Mouse (Mus musculus): ENCODE measurements around the gene Akap13. TPM values are rescaled to one million over a fixed set of nuclear protein-coding genes. Genes with fewer than 3 reads are reported as not detected.

Akap13 gene
- polyA plus RNA-seq, 1 experiment from 2014 or later, result 19.4 TPM

- Histone ChIP-seq H3K27me3 (no peaks in the 10 kb centered on the region), H3K27ac (no peak overlapping the region), H3K36me3 (no peaks in the 10 kb centered on the region), H3K9ac (no peak overlapping the region), H3K9me3 (no peaks in the 10 kb centered on the region), H3K4me1 (replicated peaks) (no peaks in the 10 kb centered on the region), H3K4me3 (no peak overlapping the region), H3K4me2 (no peak overlapping the region)
- WGBS, result 84% methylated on average over 3 of the region's 3 CpGs
- ATAC-seq (ENCODE audit: low FRiP score), result no peak
Observed at GRCm38 (mm10) chr7:75618699-75619098, 163.4 kb downstream of the Akap13 start.

GRCm38 (mm10) chr7:75619875-75620274 lies 164.5 kb downstream of the Akap13 start:
- WGBS, result 79% methylated on average over 6 of the region's 6 CpGs
- no peaks in the 10 kb centered on the region for H3K9me3 ChIP-seq
- no peak for ATAC-seq (ENCODE audit: low FRiP score)
- no peak overlapping the region for H3K9ac ChIP-seq
- no peak overlapping the region for H3K4me3 ChIP-seq
- H3K4me1 ChIP-seq (replicated peaks), result no peaks in the 10 kb centered on the region
- no peak overlapping the region for H3K27ac ChIP-seq
- H3K36me3 ChIP-seq, result no peaks in the 10 kb centered on the region
- H3K27me3 ChIP-seq, result no peaks in the 10 kb centered on the region
- H3K4me2 ChIP-seq, result no peak overlapping the region

- 84% methylated on average over 3 of the region's 3 CpGs for WGBS
- Histone ChIP-seq H3K4me1 (replicated peaks) (no peaks in the 10 kb centered on the region), H3K27me3 (no peaks in the 10 kb centered on the region), H3K9ac (no peak overlapping the region), H3K4me3 (no peak overlapping the region), H3K4me2 (no peak overlapping the region), H3K9me3 (no peaks in the 10 kb centered on the region), H3K36me3 (no peaks in the 10 kb centered on the region), H3K27ac (no peak overlapping the region)
- no peak for ATAC-seq (ENCODE audit: low FRiP score)
Observed at GRCm38 (mm10) chr7:75620395-75620960, 165.1 kb downstream of the Akap13 start.

DNA sequence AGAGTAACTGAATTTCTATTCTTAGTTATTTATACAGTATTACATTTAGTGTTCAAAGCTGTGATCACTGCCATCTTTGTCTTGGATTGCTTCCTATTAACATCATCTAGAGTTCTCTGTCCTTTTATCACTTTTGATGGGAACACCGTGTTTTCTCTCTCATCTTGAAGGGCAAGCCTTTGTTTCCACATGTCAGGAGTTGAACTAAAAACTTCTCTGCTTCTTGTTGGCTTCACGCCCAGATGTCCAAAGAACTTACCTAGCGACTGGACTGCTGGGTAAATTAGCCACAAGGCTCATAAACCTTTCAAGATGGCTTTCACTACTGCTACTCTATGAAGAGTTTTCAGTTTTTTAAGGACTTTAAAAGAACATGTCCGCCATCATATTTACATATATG lies 165.6 kb downstream of the Akap13 start:
- Histone ChIP-seq H3K4me2 (no peak overlapping the region), H3K9me3 (no peaks in the 10 kb centered on the region), H3K27me3 (no peaks in the 10 kb centered on the region), H3K4me1 (replicated peaks) (no peaks in the 10 kb centered on the region), H3K4me3 (no peak overlapping the region), H3K36me3 (no peaks in the 10 kb centered on the region), H3K27ac (no peak overlapping the region), H3K9ac (no peak overlapping the region)
- WGBS, result 72% methylated on average over 4 of the region's 4 CpGs
- no peak for ATAC-seq (ENCODE audit: low FRiP score)

GRCm38 (mm10) chr7:75627831-75628230 lies 172.5 kb downstream of the Akap13 start:
- WGBS, result 82% methylated on average over 2 of the region's 2 CpGs
- H3K36me3 ChIP-seq, result no peaks in the 10 kb centered on the region
- H3K27ac ChIP-seq, result no peak overlapping the region
- H3K9ac ChIP-seq, result no peak overlapping the region
- H3K27me3 ChIP-seq, result no peaks in the 10 kb centered on the region
- H3K4me2 ChIP-seq, result no peak overlapping the region
- H3K4me1 ChIP-seq (replicated peaks), result no peaks in the 10 kb centered on the region
- H3K9me3 ChIP-seq, result no peaks in the 10 kb centered on the region
- no peak overlapping the region for H3K4me3 ChIP-seq
- ATAC-seq (ENCODE audit: low FRiP score), result no peak

DNA sequence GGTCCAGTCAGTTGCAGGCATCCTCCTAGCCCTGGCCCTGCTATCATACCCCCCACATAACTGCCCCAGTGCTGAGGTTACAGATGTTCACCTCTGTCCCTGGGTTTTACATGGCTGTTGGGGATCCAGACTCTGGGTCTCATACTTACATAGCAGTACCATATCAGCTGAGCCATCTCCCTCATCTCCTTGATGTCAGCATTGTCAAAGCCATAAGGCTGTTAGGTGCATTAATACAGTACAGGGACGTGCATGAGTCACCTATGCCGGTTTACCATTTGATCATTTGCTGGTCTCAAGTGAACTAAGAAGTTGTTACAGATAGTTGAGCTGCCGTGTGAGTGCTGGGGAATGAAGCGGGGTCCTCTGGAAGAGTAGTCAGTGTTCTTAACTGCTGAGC lies 174.3 kb downstream of the Akap13 start:
- no peaks in the 10 kb centered on the region for H3K27me3 ChIP-seq
- H3K4me2 ChIP-seq, result no peak overlapping the region
- WGBS, result 96% methylated on average over 4 of the region's 4 CpGs
- H3K27ac ChIP-seq, result no peak overlapping the region
- H3K9me3 ChIP-seq, result no peaks in the 10 kb centered on the region
- H3K4me1 ChIP-seq (replicated peaks), result peaks cover 8% of the 10 kb centered on the region; the same call in 1 of the 2 replicates
- no peak for ATAC-seq (ENCODE audit: low FRiP score)
- H3K9ac ChIP-seq, result no peak overlapping the region
- no peaks in the 10 kb centered on the region for H3K36me3 ChIP-seq
- no peak overlapping the region for H3K4me3 ChIP-seq

DNA sequence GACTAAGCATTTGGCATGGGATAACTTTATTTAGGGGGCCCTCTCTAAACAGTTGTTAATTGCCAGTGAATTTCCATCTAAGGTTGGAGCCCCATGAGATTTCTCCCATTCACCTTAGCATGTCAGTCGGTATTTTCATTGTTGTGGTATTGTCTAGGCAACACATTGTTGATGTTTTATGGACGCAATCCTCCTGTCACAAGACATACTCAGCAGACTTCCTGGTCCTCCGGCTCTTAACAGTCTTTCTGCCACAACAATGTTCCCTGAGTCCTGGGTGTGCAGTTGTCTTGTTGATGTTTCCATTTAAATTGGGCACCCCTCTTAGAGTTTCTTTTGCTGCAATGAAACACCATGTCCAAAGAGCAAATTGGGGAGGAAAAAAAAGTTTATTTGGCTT lies 177.6 kb downstream of the Akap13 start:
- H3K4me3 ChIP-seq, result no peak overlapping the region
- ATAC-seq (ENCODE audit: low FRiP score), result no peak
- no peaks in the 10 kb centered on the region for H3K9me3 ChIP-seq
- peaks cover 8% of the 10 kb centered on the region; the same call in 1 of the 2 replicates for H3K4me1 ChIP-seq (replicated peaks)
- WGBS, result 59% methylated on average over 3 of the region's 3 CpGs
- H3K36me3 ChIP-seq, result no peaks in the 10 kb centered on the region
- no peak overlapping the region for H3K9ac ChIP-seq
- no peak overlapping the region for H3K27ac ChIP-seq
- no peak overlapping the region for H3K4me2 ChIP-seq
- H3K27me3 ChIP-seq, result no peaks in the 10 kb centered on the region

DNA sequence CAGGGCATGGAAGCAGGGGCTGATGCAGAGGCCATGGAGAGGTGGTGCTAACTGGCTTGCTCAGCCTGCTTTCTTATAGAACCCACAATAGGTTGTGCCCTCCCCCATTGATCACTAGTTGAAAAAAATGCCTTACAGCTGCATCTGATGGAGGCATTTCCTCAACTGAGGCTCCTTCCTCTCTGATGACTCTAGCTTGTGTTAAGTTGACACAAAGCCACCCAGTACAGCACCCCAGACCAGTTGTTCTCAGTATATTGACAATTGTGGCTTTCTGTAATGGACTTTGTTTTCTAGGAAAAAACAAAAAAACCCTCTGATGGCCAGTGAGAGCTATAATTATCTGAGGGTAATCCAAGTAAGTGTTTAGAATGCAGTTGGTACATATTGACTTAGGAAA lies 178.1 kb downstream of the Akap13 start:
- peaks cover 8% of the 10 kb centered on the region; the same call in 1 of the 2 replicates for H3K4me1 ChIP-seq (replicated peaks)
- no peaks in the 10 kb centered on the region for H3K36me3 ChIP-seq
- H3K27me3 ChIP-seq, result no peaks in the 10 kb centered on the region
- H3K4me3 ChIP-seq, result no peak overlapping the region
- H3K4me2 ChIP-seq, result no peak overlapping the region
- H3K9me3 ChIP-seq, result no peaks in the 10 kb centered on the region
- no peak for ATAC-seq (ENCODE audit: low FRiP score)
- H3K9ac ChIP-seq, result no peak overlapping the region
- H3K27ac ChIP-seq, result no peak overlapping the region

DNA sequence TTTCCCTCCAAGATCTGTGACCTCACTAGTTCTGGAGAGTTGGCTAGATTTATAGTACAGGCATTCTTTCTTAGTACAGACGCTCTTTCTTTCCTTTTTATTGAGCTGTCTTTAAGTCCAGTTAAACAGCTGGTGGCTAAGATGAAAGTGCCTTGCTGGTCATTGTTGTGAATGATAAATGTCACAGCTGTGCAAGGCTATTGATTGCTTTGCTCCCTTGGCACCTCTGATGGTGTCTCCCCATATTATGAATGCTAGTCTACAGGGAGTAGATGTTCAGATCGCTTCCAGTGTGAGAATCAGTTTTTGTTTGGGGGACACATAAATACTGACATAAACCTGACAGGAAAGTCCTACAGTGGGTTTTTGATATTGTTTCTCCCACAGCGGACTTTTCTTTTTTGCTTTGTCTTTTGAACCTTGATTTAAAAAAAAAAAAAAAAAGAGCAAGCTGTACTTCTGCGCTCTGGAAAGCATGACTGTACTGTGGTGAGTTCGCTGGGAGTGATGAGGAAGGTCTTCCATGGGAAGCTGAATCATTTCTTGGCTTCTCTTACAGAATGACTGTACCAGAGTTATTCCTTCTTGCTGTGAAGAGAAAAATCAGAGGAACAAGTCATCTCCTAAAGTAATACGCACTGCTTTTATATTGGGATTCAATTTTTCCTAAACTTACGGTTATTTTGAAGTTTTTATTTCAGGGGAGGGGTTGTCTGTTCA lies 178.6 kb downstream of the Akap13 start:
- H3K4me2 ChIP-seq, result no peak overlapping the region
- no peaks in the 10 kb centered on the region for H3K36me3 ChIP-seq
- 65% methylated on average over 7 of the region's 7 CpGs for WGBS
- no peaks in the 10 kb centered on the region for H3K9me3 ChIP-seq
- no peaks in the 10 kb centered on the region for H3K27me3 ChIP-seq
- H3K9ac ChIP-seq, result no peak overlapping the region
- peaks cover 8% of the 10 kb centered on the region; the same call in 1 of the 2 replicates for H3K4me1 ChIP-seq (replicated peaks)
- H3K27ac ChIP-seq, result no peak overlapping the region
- no peak overlapping the region for H3K4me3 ChIP-seq
- ATAC-seq (ENCODE audit: low FRiP score), result no peak

GRCm38 (mm10) chr7:75638769-75639168 lies 183.4 kb downstream of the Akap13 start:
- H3K27me3 ChIP-seq, result no peaks in the 10 kb centered on the region
- H3K4me1 ChIP-seq (replicated peaks), result peaks cover 21% of the 10 kb centered on the region
- no peak overlapping the region for H3K27ac ChIP-seq
- no peaks in the 10 kb centered on the region for H3K9me3 ChIP-seq
- H3K4me2 ChIP-seq, result no peak overlapping the region
- H3K9ac ChIP-seq, result no peak overlapping the region
- H3K36me3 ChIP-seq, result no peaks in the 10 kb centered on the region
- no peak overlapping the region for H3K4me3 ChIP-seq
- ATAC-seq (ENCODE audit: low FRiP score), result no peak
- WGBS, result 69% methylated on average over 3 of the region's 3 CpGs

DNA sequence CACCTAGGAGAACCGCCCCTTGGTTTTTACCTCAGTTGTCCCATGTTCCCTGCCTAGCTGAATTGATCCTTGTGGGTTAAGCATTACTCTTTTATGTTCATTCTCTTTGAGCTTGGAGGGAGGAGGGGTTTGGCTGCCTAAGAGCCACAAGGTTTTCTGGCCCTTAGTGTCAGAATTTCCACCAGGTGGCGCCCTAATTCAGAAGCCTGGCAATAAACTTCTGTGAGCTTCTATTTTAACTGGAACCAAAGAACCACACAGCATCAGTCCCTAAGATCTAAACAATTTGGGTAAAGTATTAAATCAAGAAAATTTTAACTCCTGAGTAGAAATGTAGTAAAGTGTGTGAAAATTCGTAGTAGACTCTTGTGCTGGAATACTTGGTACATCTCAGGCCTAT lies 184.2 kb downstream of the Akap13 start:
- H3K27me3 ChIP-seq, result no peaks in the 10 kb centered on the region
- H3K36me3 ChIP-seq, result no peaks in the 10 kb centered on the region
- 19% methylated on average over 3 of the region's 3 CpGs for WGBS
- peaks cover 24% of the 10 kb centered on the region for H3K4me1 ChIP-seq (replicated peaks)
- ATAC-seq (ENCODE audit: low FRiP score), result no peak
- no peaks in the 10 kb centered on the region for H3K9me3 ChIP-seq
- no peak overlapping the region for H3K9ac ChIP-seq
- H3K27ac ChIP-seq, result no peak overlapping the region
- no peak overlapping the region for H3K4me2 ChIP-seq
- no peak overlapping the region for H3K4me3 ChIP-seq

DNA sequence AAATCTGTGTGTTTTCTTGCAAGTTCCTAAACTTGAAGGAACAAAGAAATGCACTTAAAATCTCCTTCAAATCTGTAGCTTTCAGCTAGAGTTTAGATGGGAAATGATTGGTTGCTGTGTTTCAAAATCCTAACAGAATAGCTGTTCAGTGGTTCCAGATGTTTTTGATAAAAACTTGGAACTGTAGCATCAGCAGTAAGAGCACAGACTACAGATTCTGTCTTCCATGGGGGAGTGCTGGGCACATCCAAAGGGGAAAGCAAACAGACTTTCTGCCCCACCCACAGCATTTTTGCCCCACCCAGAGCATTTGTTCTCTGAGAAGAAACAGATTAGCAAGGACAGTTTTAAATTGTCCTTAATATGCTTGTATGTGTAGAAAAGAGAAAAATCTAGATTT lies 184.7 kb downstream of the Akap13 start:
- Histone ChIP-seq H3K27ac (no peak overlapping the region), H3K4me3 (no peak overlapping the region), H3K36me3 (no peaks in the 10 kb centered on the region), H3K9ac (no peak overlapping the region), H3K27me3 (no peaks in the 10 kb centered on the region), H3K4me2 (no peak overlapping the region), H3K9me3 (no peaks in the 10 kb centered on the region), H3K4me1 (replicated peaks) (peaks cover 25% of the 10 kb centered on the region)
- ATAC-seq (ENCODE audit: low FRiP score), result no peak

DNA sequence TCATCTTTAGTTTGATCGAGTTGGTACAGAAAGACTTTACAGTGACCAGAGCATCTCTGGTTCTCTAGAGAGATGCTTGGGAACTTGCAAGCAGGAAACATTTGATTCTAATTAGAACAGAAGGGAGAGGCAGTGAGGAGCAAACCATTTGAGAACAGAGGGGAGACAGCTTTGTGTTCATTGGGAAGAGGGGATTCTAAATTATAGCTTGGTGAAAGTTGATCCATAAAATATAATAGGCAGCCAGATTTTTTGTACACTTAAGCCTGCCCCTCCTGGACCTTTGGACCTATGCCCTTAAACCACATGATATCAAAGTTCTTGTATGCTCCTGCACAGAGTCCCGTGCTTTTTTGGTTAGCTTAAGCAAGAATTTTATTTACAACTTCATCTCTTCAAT lies 185.3 kb downstream of the Akap13 start:
- no peak overlapping the region for H3K4me2 ChIP-seq
- no peak overlapping the region for H3K4me3 ChIP-seq
- H3K27me3 ChIP-seq, result no peaks in the 10 kb centered on the region
- peaks cover 25% of the 10 kb centered on the region for H3K4me1 ChIP-seq (replicated peaks)
- H3K9ac ChIP-seq, result no peak overlapping the region
- 72% methylated on average over 2 of the region's 2 CpGs for WGBS
- ATAC-seq (ENCODE audit: low FRiP score), result no peak
- no peaks in the 10 kb centered on the region for H3K36me3 ChIP-seq
- H3K27ac ChIP-seq, result no peak overlapping the region
- H3K9me3 ChIP-seq, result no peaks in the 10 kb centered on the region
